7 mouse cellular contexts compared by ENCODE assay signal in the genomic region with DNA sequence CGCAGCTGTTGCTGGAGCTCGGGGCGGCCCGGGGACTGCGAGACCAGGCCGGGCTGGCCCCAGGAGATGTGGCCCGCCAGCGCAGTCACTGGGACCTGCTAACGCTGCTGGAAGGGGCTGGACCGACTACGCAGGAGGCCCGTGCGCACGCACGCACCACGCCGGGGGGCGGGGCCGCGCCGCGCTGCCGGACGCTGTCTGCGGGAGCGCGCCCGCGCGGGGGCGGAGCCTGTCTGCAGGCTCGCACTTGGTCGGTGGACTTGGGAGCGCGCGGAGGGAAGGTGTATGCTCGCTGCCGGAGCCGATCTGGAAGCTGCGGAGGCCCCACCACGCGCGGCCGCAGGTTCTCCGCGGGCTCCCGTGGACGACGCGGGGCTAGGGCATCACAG. TPM values are rescaled to one million over a fixed set of nuclear protein-coding genes. Genes with fewer than 3 reads are reported as not detected.
A peak's percentile ranks its signal among the peaks of the same experiment; 100 is the strongest.
DNase-seq lines count a peak whose midpoint lies in the region; ATAC-seq and TF ChIP-seq lines count a peak whose summit lies in the region.

No protein-coding gene starts in this region.

- H3K27ac ChIP-seq in embryonic facial prominence, embryonic 11.5 days (replicated peaks; ENCODE audit: low read depth, low read length), result peak overlapping the region; percentile 95
- peak overlapping the region; percentile 94 for H3K27ac ChIP-seq in limb, embryonic 11.5 days (replicated peaks; ENCODE audit: low read depth, low read length)
- H3K27ac ChIP-seq in midbrain, embryonic 13.5 days, result peak overlapping the region; percentile 100
- H3K27ac ChIP-seq in small intestine, adult 2 months (ENCODE audit: insufficient read depth, low read depth, low read length), result peak overlapping the region; percentile 80

- ATAC-seq in embryonic facial prominence, embryonic 11.5 days (replicated peaks; ENCODE audit: insufficient number of reproducible peaks, low FRiP score, low TSS enrichment, low read depth), result peak; percentile 81
- ATAC-seq in limb, embryonic 11.5 days (ENCODE audit: insufficient number of reproducible peaks, low FRiP score, low TSS enrichment, low read depth), result peak; percentile 77
- peak; percentile 87 for ATAC-seq in midbrain, embryonic 13.5 days

- peak overlapping the region; percentile 91 for H3K4me2 ChIP-seq in embryonic facial prominence, embryonic 11.5 days (ENCODE audit: low read depth, low read length)
- H3K4me2 ChIP-seq in limb, embryonic 11.5 days (ENCODE audit: low read depth, severe bottlenecking), result peak overlapping the region; percentile 89
- peak overlapping the region; percentile 89 for H3K4me2 ChIP-seq in midbrain, embryonic 13.5 days (replicated peaks)

- peak overlapping the region; percentile 52 for H3K4me3 ChIP-seq in embryonic facial prominence, embryonic 11.5 days (ENCODE audit: low read depth, low read length)
- H3K4me3 ChIP-seq in limb, embryonic 11.5 days (ENCODE audit: low read depth, low read length), result peak overlapping the region; percentile 74
- peak overlapping the region; percentile 63 for H3K4me3 ChIP-seq in midbrain, embryonic 13.5 days (replicated peaks)
- H3K4me3 ChIP-seq in small intestine, adult 2 months (ENCODE audit: low read depth, low read length), result peak overlapping the region; percentile 96

- peak overlapping the region; percentile 86 for H3K9ac ChIP-seq in embryonic facial prominence, embryonic 11.5 days (replicated peaks; ENCODE audit: low read length)
- H3K9ac ChIP-seq in limb, embryonic 11.5 days (ENCODE audit: low read length), result peak overlapping the region; percentile 92
- peak overlapping the region; percentile 93 for H3K9ac ChIP-seq in midbrain, embryonic 13.5 days (replicated peaks)

- DNase-seq in adrenal gland, postnatal 14 days, result peak; percentile 98
- peak; percentile 96 for DNase-seq in embryonic facial prominence, embryonic 11.5 days (ENCODE audit: low spot score)
- peak; percentile 100 for DNase-seq in heart, adult 11 months
- DNase-seq in kidney, adult 18-20 months, result peak; percentile 99
- DNase-seq in limb, embryonic 11.5 days (ENCODE audit: low spot score), result peak; percentile 97

- H3K4me1 ChIP-seq in embryonic facial prominence, embryonic 11.5 days (ENCODE audit: control insufficient read depth, insufficient read depth, low read length), result peaks cover 25% of the 10 kb centered on the region
- H3K4me1 ChIP-seq in limb, embryonic 11.5 days (ENCODE audit: control insufficient read depth, insufficient read depth, low read length), result peaks cover 36% of the 10 kb centered on the region
- peaks cover 54% of the 10 kb centered on the region for H3K4me1 ChIP-seq in midbrain, embryonic 13.5 days (replicated peaks)
- peaks cover 17% of the 10 kb centered on the region for H3K4me1 ChIP-seq in small intestine, adult 2 months (ENCODE audit: control insufficient read depth, insufficient read depth, insufficient read length, low read length)

- TF ChIP-seq POLR2A in small intestine, adult 2 months (IDR thresholded peaks at IDR 0.05; ENCODE audit: low read depth, low read length), result peak; percentile 94; the same call in 1 of the 2 replicates

- H3K9me3 ChIP-seq in embryonic facial prominence, embryonic 11.5 days (replicated peaks; ENCODE audit: control insufficient read depth, low read length), result no peaks in the 10 kb centered on the region
- H3K9me3 ChIP-seq in limb, embryonic 11.5 days (ENCODE audit: control insufficient read depth, low read length), result no peaks in the 10 kb centered on the region
- H3K9me3 ChIP-seq in midbrain, embryonic 13.5 days, result no peaks in the 10 kb centered on the region

- no peaks in the 10 kb centered on the region for H3K36me3 ChIP-seq in embryonic facial prominence, embryonic 11.5 days (replicated peaks; ENCODE audit: control insufficient read depth, insufficient read depth, low read depth, low read length)
- no peaks in the 10 kb centered on the region for H3K36me3 ChIP-seq in limb, embryonic 11.5 days (ENCODE audit: control insufficient read depth, insufficient read depth, low read length)
- no peaks in the 10 kb centered on the region for H3K36me3 ChIP-seq in midbrain, embryonic 13.5 days
- H3K36me3 ChIP-seq in small intestine, adult 2 months (ENCODE audit: control insufficient read depth, insufficient read depth, low read length), result no peaks in the 10 kb centered on the region

- no peak for TF ChIP-seq CTCF in small intestine, adult 2 months (IDR thresholded peaks at IDR 0.05; ENCODE audit: extremely low read depth, insufficient read length, insufficient replicate concordance, low read depth, low read length)

- H3K27me3 ChIP-seq in embryonic facial prominence, embryonic 11.5 days (ENCODE audit: control insufficient read depth, insufficient read depth, low read length), result no peaks in the 10 kb centered on the region
- no peaks in the 10 kb centered on the region for H3K27me3 ChIP-seq in limb, embryonic 11.5 days (ENCODE audit: control insufficient read depth, insufficient read depth, low read length)
- H3K27me3 ChIP-seq in midbrain, embryonic 13.5 days, result no peaks in the 10 kb centered on the region
- H3K27me3 ChIP-seq in small intestine, adult 2 months (ENCODE audit: control insufficient read depth, insufficient read depth, low read length), result no peaks in the 10 kb centered on the region

- under 1% methylated on average over 50 of the region's 50 CpGs for WGBS in embryonic facial prominence, embryonic 11.5 days
- under 1% methylated on average over 50 of the region's 50 CpGs for WGBS in limb, embryonic 11.5 days
- WGBS in midbrain, embryonic 13.5 days, result under 1% methylated on average over 37 of the region's 50 CpGs
- WGBS in small intestine, adult 2 months, result under 1% methylated on average over 50 of the region's 50 CpGs

RNA-seq across cellular contexts. Expression of gene Gpsm3, which starts 2.2 kb away (rescaled TPM):
- total RNA-seq in adrenal gland, postnatal 14 days (2021), result 6.3 and 16.3 TPM in 2 replicates
- 5.5 and 6.0 TPM in 2 replicates for polyA plus RNA-seq in embryonic facial prominence, embryonic 11.5 days (2014; fragmentation: Nextera tagmentation; extraction: Ambion mirVana)
- 4.0 and 4.7 TPM in 2 replicates for polyA plus RNA-seq in limb, embryonic 11.5 days (2014; fragmentation: Nextera tagmentation; extraction: Ambion mirVana)
- 2.8 and 3.4 TPM in 2 replicates for polyA plus RNA-seq in midbrain, embryonic 13.5 days (2015; fragmentation: Nextera tagmentation; extraction: Ambion mirVana)
- 3.5 and 8.1 TPM in 2 replicates for polyA plus RNA-seq in small intestine, adult 2 months (2012; rRNA removed)

RNA-seq across cellular contexts. Expression of gene Pbx2, which starts 3.6 kb away (rescaled TPM):
- 37.2 and 42.2 TPM in 2 replicates for total RNA-seq in adrenal gland, postnatal 14 days (2021)
- 17.9 and 21.2 TPM in 2 replicates for polyA plus RNA-seq in embryonic facial prominence, embryonic 11.5 days (2014; fragmentation: Nextera tagmentation; extraction: Ambion mirVana)
- polyA plus RNA-seq in limb, embryonic 11.5 days (2014; fragmentation: Nextera tagmentation; extraction: Ambion mirVana), result 21.5 and 22.0 TPM in 2 replicates
- 13.3 and 15.3 TPM in 2 replicates for polyA plus RNA-seq in midbrain, embryonic 13.5 days (2015; fragmentation: Nextera tagmentation; extraction: Ambion mirVana)
- polyA plus RNA-seq in small intestine, adult 2 months (2012; rRNA removed), result 16.1 and 32.2 TPM in 2 replicates

RNA-seq across cellular contexts. Expression of gene Ager, which starts 10.2 kb away (rescaled TPM):
- total RNA-seq in adrenal gland, postnatal 14 days (2021), result 1.7 and 2.4 TPM in 2 replicates
- polyA plus RNA-seq in embryonic facial prominence, embryonic 11.5 days (2014; fragmentation: Nextera tagmentation; extraction: Ambion mirVana), result 0.64 and 1.2 TPM in 2 replicates
- polyA plus RNA-seq in limb, embryonic 11.5 days (2014; fragmentation: Nextera tagmentation; extraction: Ambion mirVana), result 1.3 and 2.7 TPM in 2 replicates
- 1.5 and 2.2 TPM in 2 replicates for polyA plus RNA-seq in midbrain, embryonic 13.5 days (2015; fragmentation: Nextera tagmentation; extraction: Ambion mirVana)
- 0.90 and 1.7 TPM in 2 replicates for polyA plus RNA-seq in small intestine, adult 2 months (2012; rRNA removed)

RNA-seq across cellular contexts. Expression of gene Rnf5, which starts 16.1 kb away (rescaled TPM):
- total RNA-seq in adrenal gland, postnatal 14 days (2021), result 72.5 and 76.9 TPM in 2 replicates
- 117 and 118 TPM in 2 replicates for polyA plus RNA-seq in embryonic facial prominence, embryonic 11.5 days (2014; fragmentation: Nextera tagmentation; extraction: Ambion mirVana)
- polyA plus RNA-seq in limb, embryonic 11.5 days (2014; fragmentation: Nextera tagmentation; extraction: Ambion mirVana), result 111 TPM in 2 replicates
- 324 and 337 TPM in 2 replicates for polyA plus RNA-seq in midbrain, embryonic 13.5 days (2015; fragmentation: Nextera tagmentation; extraction: Ambion mirVana)
- polyA plus RNA-seq in small intestine, adult 2 months (2012; rRNA removed), result 66.7 and 147 TPM in 2 replicates

RNA-seq across cellular contexts. Expression of gene Agpat1, which starts 16.6 kb away (rescaled TPM):
- total RNA-seq in adrenal gland, postnatal 14 days (2021), result 101 and 103 TPM in 2 replicates
- polyA plus RNA-seq in embryonic facial prominence, embryonic 11.5 days (2014; fragmentation: Nextera tagmentation; extraction: Ambion mirVana), result 55.3 and 59.8 TPM in 2 replicates
- 58.2 and 74.8 TPM in 2 replicates for polyA plus RNA-seq in limb, embryonic 11.5 days (2014; fragmentation: Nextera tagmentation; extraction: Ambion mirVana)
- 86.0 and 100 TPM in 2 replicates for polyA plus RNA-seq in midbrain, embryonic 13.5 days (2015; fragmentation: Nextera tagmentation; extraction: Ambion mirVana)
- 210 and 330 TPM in 2 replicates for polyA plus RNA-seq in small intestine, adult 2 months (2012; rRNA removed)

Comparison
In these comparisons a context has a peak if more than half of its experiments do, and no peak if none do; other contexts are left out.
1. Peak in every context shown above with its lines: DNase-seq, ATAC-seq, H3K4me3 ChIP-seq and H3K27ac ChIP-seq.